Mouse (Mus musculus) liver, embryonic 18 days (tissue): ENCODE measurements around the gene B3gnt6. TPM values are rescaled to one million over a fixed set of nuclear protein-coding genes. Genes with fewer than 3 reads are reported as not detected.

Experiments
- polyA plus RNA-seq: library from polyadenylated mRNA; depleted of rRNA; stranded (reverse); fragments of >200 nt; gene quantifications from 2 replicates; pipeline ENCODE4 v1.2.3, GENCODE M21; 2012; rRNA removed

The B3gnt6 gene
- 0.04 and 0.07 TPM in 2 replicates for polyA plus RNA-seq

DNA sequence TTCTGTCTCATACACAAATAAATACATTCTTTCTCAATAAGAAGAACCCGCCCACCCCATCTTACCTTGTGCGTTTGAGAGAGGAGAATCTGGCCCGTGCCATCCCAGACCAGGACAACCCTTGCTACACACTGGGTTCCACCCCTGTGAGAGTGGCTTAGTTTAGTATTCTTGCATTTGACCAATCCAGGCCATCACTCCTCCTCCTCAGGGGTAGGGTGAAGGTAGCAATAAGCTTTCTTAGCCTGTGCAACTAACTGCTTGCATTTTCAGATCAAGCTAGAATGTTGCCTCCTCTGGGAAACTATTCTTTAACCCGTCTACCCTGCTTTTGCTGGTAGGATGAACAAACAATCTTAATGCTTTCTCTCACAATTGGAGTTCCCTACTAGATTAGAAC is at the start of gene B3gnt6:
TSS of gene B3gnt6 (minus strand) at position 101 of the 400 bp plus-strand sequence.

DNA sequence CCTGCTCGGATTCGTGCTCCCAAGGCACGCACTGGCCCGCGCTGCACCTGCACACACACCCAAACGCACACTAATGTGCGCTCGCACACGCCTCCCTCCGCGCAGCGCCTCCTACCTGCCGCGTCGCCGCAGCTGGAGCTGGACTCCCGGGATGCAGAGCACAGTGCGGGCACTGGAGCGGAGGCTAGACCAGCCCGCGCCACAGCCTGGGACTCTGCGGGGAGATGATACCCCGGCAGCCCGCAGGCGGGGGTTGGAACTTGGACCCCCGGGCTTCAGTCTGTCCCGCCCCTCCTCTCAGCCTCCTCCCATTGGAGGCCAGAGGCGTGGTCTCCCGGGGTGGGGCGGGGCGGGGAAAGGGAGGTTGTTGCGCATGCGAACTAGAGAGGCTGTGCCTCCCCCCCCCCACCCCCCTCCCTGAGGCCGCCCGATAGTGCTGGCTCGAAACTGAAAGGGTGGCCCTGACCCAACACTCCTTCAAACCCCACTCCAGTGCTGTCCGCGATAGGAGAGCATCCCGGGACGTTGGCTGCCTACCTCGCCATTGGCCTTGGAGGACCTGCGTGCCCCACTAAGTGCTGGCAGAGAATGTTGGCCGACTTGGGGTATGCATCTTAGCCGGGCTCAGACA is 21.2 kb downstream of the B3gnt6 start, which contains the start of gene Capn5:
TSS of gene Capn5 (minus strand) at position 346 of the 631 bp plus-strand sequence.

DNA sequence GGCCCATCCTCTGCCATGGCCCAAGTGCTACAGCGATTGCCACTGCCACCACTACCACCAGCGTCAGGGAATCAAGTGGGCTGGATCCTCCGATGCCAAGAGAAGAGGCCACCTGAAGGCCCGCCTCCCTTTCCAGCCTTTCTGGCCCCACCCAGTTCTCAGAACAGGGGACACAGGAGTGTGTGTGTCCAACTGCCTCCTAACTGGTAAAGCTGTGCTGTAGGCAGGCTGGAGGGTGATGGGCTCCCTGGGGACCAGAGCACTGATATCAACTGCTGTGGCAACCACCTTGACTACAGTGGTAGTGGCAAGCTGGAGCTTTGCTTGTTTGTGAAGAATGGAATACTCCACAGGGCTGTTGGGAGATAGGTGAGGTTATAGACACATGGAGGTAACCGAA is 53.9 kb downstream of the B3gnt6 start, which contains the start of gene Omp:
TSS of gene Omp (minus strand) at position 101 of the 400 bp plus-strand sequence.

Other genes with a start within 250 kb of the B3gnt6 start
- gene Myo7a, start 80.0 kb downstream of the B3gnt6 start, polyA plus RNA-seq: 15.9 and 19.0 TPM in 2 replicates
- gene Omp, start 54.0 kb downstream of the B3gnt6 start, polyA plus RNA-seq: 0.20 and 0.21 TPM in 2 replicates
- 5.1 and 5.5 TPM in 2 replicates for gene Capn5, start 21.2 kb downstream of the B3gnt6 start, polyA plus RNA-seq
- gene Acer3, start 121.7 kb upstream of the B3gnt6 start, polyA plus RNA-seq: 15.1 and 16.2 TPM in 2 replicates
- gene Tsku, start 161.8 kb upstream of the B3gnt6 start, polyA plus RNA-seq: 16.2 and 19.5 TPM in 2 replicates
- gene Gucy2d, start 240.9 kb upstream of the B3gnt6 start, polyA plus RNA-seq: not detected in 2 replicates